Mouse (Mus musculus) cerebellum, adult (tissue): ENCODE measurements around the gene Nat8f7.
"Not testable (repeated sequence)": the region's sequence is repeated elsewhere in the genome, so short reads cannot be mapped to it uniquely, and the experiment has no call there.

Source experiments
- ATAC-seq: cut with Nextera tagmentation; 2 replicates; pipeline ENCODE4 v1.9.2; 2017; ENCODE audit warnings: mild to moderate bottlenecking, moderate library complexity, mixed read lengths; ENCODE audit not compliant: insufficient number of reproducible peaks, low FRiP score, low TSS enrichment

Nat8f7 gene

GRCm38 (mm10) chr6:85713105-85713504 lies at the start of gene Nat8f7:
Gene Nat8f7, minus strand, starts transcription at chr6:85713205.
- ATAC-seq: not testable (repeated sequence)

- ATAC-seq: peak; percentile 19; the same call in 1 of the 2 replicates
Measured at GRCm38 (mm10) chr6:85762678-85763077, 49.7 kb upstream of the Nat8f7 start.

GRCm38 (mm10) chr6:85755705-85756249 lies 42.8 kb upstream of the Nat8f7 start:
- not testable (repeated sequence) for ATAC-seq

DNA sequence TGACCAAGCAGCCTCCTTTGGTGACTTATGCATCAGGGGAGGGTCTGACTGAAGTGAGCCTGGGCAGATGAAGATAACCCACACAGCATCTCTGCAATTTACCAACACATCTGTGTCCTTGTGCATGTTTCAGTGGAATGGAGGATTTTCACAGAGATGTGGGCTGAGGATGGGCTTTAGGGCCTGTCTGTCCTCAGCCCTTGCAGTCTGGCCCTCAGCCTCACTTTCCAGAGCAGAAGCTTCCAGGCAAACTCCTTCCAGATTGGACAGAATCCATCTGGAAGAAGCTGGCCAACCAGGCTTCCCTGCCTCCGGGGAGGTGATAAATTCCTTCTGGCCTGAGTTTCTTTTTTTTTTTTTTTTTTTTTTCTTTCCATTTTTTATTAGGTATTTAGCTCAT lies 3.4 kb downstream of the Nat8f7 start:
- peak; percentile 74 for ATAC-seq

GRCm38 (mm10) chr6:85709206-85709605 lies 3.8 kb downstream of the Nat8f7 start:
- peak; percentile 81 for ATAC-seq

- ATAC-seq: not testable (repeated sequence)
Measured at GRCm38 (mm10) chr6:85701943-85702342, 11.1 kb downstream of the Nat8f7 start.
